Mouse (Mus musculus): ENCODE measurements around the gene Ppp1r15a. TPM values are rescaled to one million over a fixed set of nuclear protein-coding genes. Genes with fewer than 3 reads are reported as not detected.

The Ppp1r15a gene
- polyA plus RNA-seq, 1 experiment from 2014 or later: 24.8 TPM

DNA sequence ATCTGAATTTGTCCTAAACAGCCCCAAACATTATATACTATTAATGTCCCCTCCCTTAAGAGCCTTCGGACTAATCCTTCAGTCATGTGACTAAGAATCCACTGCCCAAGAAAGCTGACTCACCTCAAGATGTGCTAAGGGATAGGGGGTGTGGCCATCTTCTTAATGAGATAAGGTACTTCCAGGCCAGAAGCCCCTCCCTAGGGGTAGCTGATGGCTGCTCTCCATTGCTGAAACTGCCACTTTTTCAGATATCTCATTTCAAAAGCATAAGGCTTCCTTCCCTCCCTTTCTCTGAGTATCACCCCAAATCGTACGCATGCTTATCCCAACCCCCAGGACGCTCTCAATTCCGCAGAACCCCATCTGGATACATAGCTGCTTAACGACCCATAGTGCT lies 17.5 kb downstream of the Ppp1r15a start:
- 51% methylated on average over 6 of the region's 6 CpGs for whole genome bisulfite sequencing
- no peak overlapping the region for H3K27ac ChIP-seq (ENCODE audit: low read length)
- H3K4me2 ChIP-seq (replicated peaks; ENCODE audit: low read depth, low read length): peak overlapping the region; percentile 99
- no peaks in the 10 kb centered on the region for H3K27me3 ChIP-seq (ENCODE audit: insufficient read depth, low read length)
- no peaks in the 10 kb centered on the region for H3K9me3 ChIP-seq (ENCODE audit: low read length)
- peak overlapping the region; percentile 91 for H3K9ac ChIP-seq (replicated peaks; ENCODE audit: low read length)
- peak overlapping the region; percentile 88 for H3K4me3 ChIP-seq (ENCODE audit: low read length)
- peaks cover 29% of the 10 kb centered on the region for H3K36me3 ChIP-seq (ENCODE audit: insufficient read depth, low read length)
- no peak for ATAC-seq (ENCODE audit: low FRiP score, low TSS enrichment)
- H3K4me1 ChIP-seq (ENCODE audit: insufficient read depth, low read length): peaks cover 25% of the 10 kb centered on the region

DNA sequence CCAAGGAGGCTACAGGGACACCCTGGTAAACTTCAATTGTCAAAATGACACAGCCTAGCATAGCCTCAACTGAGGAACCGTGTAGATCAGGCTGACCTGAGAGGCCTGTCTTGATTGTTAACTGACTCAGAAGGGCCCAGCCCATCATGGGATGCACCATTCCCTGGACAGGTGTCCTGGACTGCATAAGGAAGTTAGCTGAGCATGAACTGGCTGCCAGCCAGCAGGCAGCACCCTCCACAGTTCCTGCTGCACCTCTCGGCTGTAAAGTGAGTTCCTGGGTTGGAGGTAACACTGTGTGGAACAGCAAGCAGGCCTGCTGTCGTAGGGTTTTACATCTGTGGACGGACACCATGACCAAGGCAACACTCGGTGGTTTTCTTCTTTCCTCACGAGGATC lies 18.5 kb downstream of the Ppp1r15a start:
- Histone ChIP-seq H3K4me3 (ENCODE audit: low read length) (no peak overlapping the region), H3K9ac (replicated peaks; ENCODE audit: low read length) (no peak overlapping the region), H3K36me3 (ENCODE audit: insufficient read depth, low read length) (peaks cover 31% of the 10 kb centered on the region), H3K27ac (ENCODE audit: low read length) (no peak overlapping the region), H3K4me1 (ENCODE audit: insufficient read depth, low read length) (peaks cover 25% of the 10 kb centered on the region), H3K4me2 (replicated peaks; ENCODE audit: low read depth, low read length) (no peak overlapping the region), H3K27me3 (ENCODE audit: insufficient read depth, low read length) (no peaks in the 10 kb centered on the region), H3K9me3 (ENCODE audit: low read length) (no peaks in the 10 kb centered on the region)
- no peak for ATAC-seq (ENCODE audit: low FRiP score, low TSS enrichment)
- 87% methylated on average over 6 of the region's 6 CpGs for WGBS

DNA sequence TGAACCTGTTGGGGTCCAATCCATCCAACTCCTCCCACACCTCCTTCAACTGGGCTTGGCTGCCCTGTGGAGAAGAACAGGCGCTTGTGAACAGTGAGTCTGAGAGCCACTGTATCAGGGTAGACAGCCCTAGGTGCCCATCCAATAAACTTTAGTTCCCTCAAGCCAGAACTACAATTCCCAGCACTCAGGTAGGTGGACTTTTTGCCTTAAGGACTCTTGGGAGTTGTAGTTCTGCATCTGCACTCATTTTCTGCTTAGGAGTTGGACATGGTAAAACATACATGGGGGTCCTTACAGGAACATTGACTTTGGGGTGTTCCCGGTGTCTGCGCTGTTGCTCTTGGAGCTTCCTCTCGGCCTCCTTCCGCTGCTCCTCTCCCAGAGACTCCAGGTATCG lies 27.6 kb downstream of the Ppp1r15a start:
- 97% methylated on average over 6 of the region's 6 CpGs for WGBS
- H3K4me3 ChIP-seq (ENCODE audit: low read length): no peak overlapping the region
- H3K36me3 ChIP-seq (ENCODE audit: insufficient read depth, low read length): peaks cover 75% of the 10 kb centered on the region
- H3K9me3 ChIP-seq (ENCODE audit: low read length): no peaks in the 10 kb centered on the region
- no peaks in the 10 kb centered on the region for H3K27me3 ChIP-seq (ENCODE audit: insufficient read depth, low read length)
- no peak overlapping the region for H3K9ac ChIP-seq (replicated peaks; ENCODE audit: low read length)
- no peak overlapping the region for H3K27ac ChIP-seq (ENCODE audit: low read length)
- no peak overlapping the region for H3K4me2 ChIP-seq (replicated peaks; ENCODE audit: low read depth, low read length)
- ATAC-seq (ENCODE audit: low FRiP score, low TSS enrichment): no peak
- H3K4me1 ChIP-seq (ENCODE audit: insufficient read depth, low read length): no peaks in the 10 kb centered on the region

DNA sequence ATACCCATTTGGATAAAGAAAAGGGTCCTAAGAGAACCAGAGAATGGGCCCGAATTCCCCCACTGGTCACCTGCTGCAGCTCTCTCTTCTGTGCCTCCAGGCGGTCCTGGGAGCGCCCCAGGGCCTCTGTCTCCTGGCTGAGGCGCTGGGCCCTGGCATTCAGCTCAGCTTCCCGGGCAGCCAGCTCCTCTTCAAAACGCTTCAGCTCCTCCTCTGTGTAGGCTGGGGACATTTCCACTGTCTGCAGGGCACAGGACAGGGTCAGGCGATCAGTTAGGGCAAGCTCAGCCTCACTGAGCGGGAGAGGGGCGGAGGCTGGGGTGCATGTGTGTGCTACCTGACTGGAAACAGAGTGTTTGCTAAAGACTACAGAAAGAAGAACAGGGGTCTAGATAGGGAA lies 31.5 kb downstream of the Ppp1r15a start:
- no peaks in the 10 kb centered on the region for H3K9me3 ChIP-seq (ENCODE audit: low read length)
- 91% methylated on average over 9 of the region's 9 CpGs for whole genome bisulfite sequencing

DNA sequence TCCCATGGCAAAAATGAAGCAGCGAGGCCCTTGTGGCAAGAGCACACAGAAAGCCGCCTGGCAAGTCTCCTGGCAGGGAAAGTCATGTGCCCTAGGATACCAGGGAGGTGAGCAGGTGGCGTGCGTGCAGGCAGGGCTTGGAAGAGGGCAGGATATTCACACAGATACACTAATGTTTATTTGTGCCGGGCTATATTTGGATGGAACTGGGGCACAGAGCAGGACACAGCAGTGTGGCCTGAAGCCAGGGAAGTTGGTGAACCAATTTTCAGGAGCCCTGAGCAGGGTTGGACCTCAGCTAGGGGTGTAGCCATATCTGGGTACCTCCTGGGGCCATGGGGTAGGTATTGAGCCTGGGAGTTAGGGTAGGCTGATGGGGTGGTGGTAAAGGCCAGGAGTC lies 33.1 kb downstream of the Ppp1r15a start:
- no peak overlapping the region for H3K4me2 ChIP-seq (replicated peaks; ENCODE audit: low read depth, low read length)
- peaks cover 56% of the 10 kb centered on the region for H3K36me3 ChIP-seq (ENCODE audit: insufficient read depth, low read length)
- no peaks in the 10 kb centered on the region for H3K9me3 ChIP-seq (ENCODE audit: low read length)
- no peak overlapping the region for H3K4me3 ChIP-seq (ENCODE audit: low read length)
- 92% methylated on average over 5 of the region's 5 CpGs for WGBS
- no peak overlapping the region for H3K27ac ChIP-seq (ENCODE audit: low read length)
- no peaks in the 10 kb centered on the region for H3K27me3 ChIP-seq (ENCODE audit: insufficient read depth, low read length)
- H3K9ac ChIP-seq (replicated peaks; ENCODE audit: low read length): no peak overlapping the region
- no peak for ATAC-seq (ENCODE audit: low FRiP score, low TSS enrichment)
- peaks cover 26% of the 10 kb centered on the region for H3K4me1 ChIP-seq (ENCODE audit: insufficient read depth, low read length)

More for the DNA sequence above, 31.5 kb downstream of the Ppp1r15a start:
- no peak for ATAC-seq (ENCODE audit: low FRiP score, low TSS enrichment)
- no peak overlapping the region for H3K27ac ChIP-seq (ENCODE audit: low read length)
- H3K4me1 ChIP-seq (ENCODE audit: insufficient read depth, low read length): peaks cover 16% of the 10 kb centered on the region
- no peak overlapping the region for H3K9ac ChIP-seq (replicated peaks; ENCODE audit: low read length)
- H3K4me3 ChIP-seq (ENCODE audit: low read length): no peak overlapping the region
- peaks cover 72% of the 10 kb centered on the region for H3K36me3 ChIP-seq (ENCODE audit: insufficient read depth, low read length)
- no peaks in the 10 kb centered on the region for H3K27me3 ChIP-seq (ENCODE audit: insufficient read depth, low read length)
- H3K4me2 ChIP-seq (replicated peaks; ENCODE audit: low read depth, low read length): no peak overlapping the region

DNA sequence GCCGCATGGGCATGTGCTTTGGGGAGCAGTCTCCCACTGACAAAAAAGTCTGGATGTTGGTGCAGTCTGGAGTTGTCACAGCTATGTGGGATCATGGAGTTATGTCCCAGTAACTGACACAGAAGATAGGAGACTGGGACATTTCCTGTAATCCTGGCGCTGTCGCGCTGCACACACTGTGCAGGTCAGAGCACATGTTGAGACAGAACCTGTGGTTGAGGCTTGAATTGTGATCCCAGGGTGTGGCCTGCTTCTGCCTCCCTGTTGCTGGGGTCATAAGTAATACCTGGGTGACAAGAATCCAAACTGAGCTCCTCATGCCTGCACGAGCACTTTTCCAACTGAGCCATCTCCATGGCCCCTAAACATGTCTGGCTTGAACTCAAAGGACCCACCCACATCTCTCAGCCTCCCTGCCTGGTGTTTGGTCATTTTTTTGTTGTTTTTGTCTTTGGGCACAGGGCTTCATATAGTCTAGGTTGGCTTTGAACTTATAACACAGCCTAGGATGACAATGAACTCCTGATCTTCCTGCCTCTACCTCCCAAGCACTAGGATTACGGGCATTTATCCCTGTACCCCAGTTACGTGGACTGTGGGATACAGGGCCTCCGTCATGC lies 33.7 kb downstream of the Ppp1r15a start:
- 98% methylated on average over 8 of the region's 8 CpGs for WGBS
- Histone ChIP-seq H3K27ac (ENCODE audit: low read length) (no peak overlapping the region), H3K4me3 (ENCODE audit: low read length) (no peak overlapping the region), H3K36me3 (ENCODE audit: insufficient read depth, low read length) (peaks cover 49% of the 10 kb centered on the region), H3K9me3 (ENCODE audit: low read length) (no peaks in the 10 kb centered on the region), H3K4me2 (replicated peaks; ENCODE audit: low read depth, low read length) (no peak overlapping the region), H3K27me3 (ENCODE audit: insufficient read depth, low read length) (no peaks in the 10 kb centered on the region), H3K9ac (replicated peaks; ENCODE audit: low read length) (no peak overlapping the region), H3K4me1 (ENCODE audit: insufficient read depth, low read length) (peaks cover 26% of the 10 kb centered on the region)
- no peak for ATAC-seq (ENCODE audit: low FRiP score, low TSS enrichment)

DNA sequence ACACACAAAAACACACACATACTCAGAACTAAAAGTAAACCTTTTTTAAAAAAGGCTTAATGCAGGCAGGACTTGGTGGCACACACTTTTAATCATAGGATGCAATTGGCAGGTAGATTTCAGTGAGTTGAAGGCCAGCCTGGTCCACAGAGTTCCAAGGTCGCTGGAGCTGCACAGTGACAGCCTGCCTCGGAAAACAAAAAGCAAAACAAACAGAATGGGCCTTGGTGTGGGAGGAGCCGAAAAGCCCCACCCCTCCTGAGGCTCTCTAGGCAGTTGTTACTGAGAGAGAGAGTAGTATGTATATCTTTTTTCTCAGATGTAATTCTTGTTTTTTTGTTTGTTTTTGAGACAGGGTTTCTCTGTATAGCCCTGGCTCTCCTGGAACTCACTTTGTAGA lies 34.8 kb downstream of the Ppp1r15a start:
- 10% methylated on average over 3 of the region's 3 CpGs for WGBS
- no peaks in the 10 kb centered on the region for H3K27me3 ChIP-seq (ENCODE audit: insufficient read depth, low read length)
- peaks cover 39% of the 10 kb centered on the region for H3K36me3 ChIP-seq (ENCODE audit: insufficient read depth, low read length)
- 0 out of 2 replicates have a peak, but pooled peaks have one; percentile 16 for ATAC-seq (ENCODE audit: low FRiP score, low TSS enrichment)
- H3K9me3 ChIP-seq (ENCODE audit: low read length): no peaks in the 10 kb centered on the region
- H3K4me1 ChIP-seq (ENCODE audit: insufficient read depth, low read length): peaks cover 26% of the 10 kb centered on the region
- H3K4me3 ChIP-seq (ENCODE audit: low read length): no peak overlapping the region
- H3K9ac ChIP-seq (replicated peaks; ENCODE audit: low read length): peak overlapping the region; percentile 40
- H3K4me2 ChIP-seq (replicated peaks; ENCODE audit: low read depth, low read length): peak overlapping the region; percentile 36
- H3K27ac ChIP-seq (ENCODE audit: low read length): peak overlapping the region; percentile 44; the same call in 1 of the 2 replicates

DNA sequence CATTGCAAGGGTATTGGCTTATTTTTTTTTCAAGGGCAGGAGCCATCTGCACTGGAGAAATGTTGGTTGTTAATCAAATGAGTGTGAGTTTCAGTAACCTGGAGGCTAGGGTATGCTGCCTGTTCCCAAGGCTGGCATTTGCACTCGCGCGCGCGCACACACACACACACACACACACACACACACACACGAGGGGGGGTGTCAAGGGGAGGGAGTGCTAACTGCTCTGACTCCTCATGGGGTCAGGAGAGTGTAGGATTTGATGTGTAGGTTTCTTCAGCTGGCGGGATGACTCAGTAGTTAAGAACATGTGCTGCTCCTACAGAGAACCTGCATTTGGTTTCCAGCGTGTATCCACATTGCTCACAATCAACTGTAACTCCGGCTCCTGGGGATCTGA lies 35.2 kb downstream of the Ppp1r15a start:
- no peaks in the 10 kb centered on the region for H3K9me3 ChIP-seq (ENCODE audit: low read length)
- 0 out of 2 replicates have a peak, but pooled peaks have one; percentile 10 for ATAC-seq (ENCODE audit: low FRiP score, low TSS enrichment)
- peaks cover 26% of the 10 kb centered on the region for H3K4me1 ChIP-seq (ENCODE audit: insufficient read depth, low read length)
- peak overlapping the region; percentile 40 for H3K9ac ChIP-seq (replicated peaks; ENCODE audit: low read length)
- peak overlapping the region; percentile 36; the same call in 1 of the 2 replicates for H3K4me2 ChIP-seq (replicated peaks; ENCODE audit: low read depth, low read length)
- peaks cover 34% of the 10 kb centered on the region for H3K36me3 ChIP-seq (ENCODE audit: insufficient read depth, low read length)
- no peak overlapping the region for H3K4me3 ChIP-seq (ENCODE audit: low read length)
- WGBS: 25% methylated on average over 9 of the region's 9 CpGs
- H3K27me3 ChIP-seq (ENCODE audit: insufficient read depth, low read length): no peaks in the 10 kb centered on the region
- H3K27ac ChIP-seq (ENCODE audit: low read length): peak overlapping the region; percentile 44; the same call in 1 of the 2 replicates

DNA sequence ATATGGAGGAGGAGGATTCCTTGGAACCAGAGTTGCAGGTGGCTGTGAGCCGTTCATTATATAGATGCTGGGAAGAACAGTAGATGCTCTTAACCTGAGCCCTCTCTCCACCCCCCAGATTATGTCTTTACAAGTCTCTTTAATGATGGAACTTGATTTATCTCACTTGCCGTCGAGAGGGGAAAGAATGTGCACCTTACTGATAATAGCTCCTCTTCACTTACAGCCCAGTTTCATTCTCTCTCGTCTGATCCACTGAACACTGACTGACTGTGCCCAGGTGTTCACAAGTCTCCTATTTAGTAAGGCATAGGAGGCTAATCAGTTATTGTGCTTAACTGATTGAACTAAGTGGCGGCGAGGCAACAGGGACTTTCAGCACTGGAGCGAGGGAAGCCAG lies 36.5 kb downstream of the Ppp1r15a start:
- Histone ChIP-seq H3K9ac (replicated peaks; ENCODE audit: low read length) (no peak overlapping the region), H3K4me2 (replicated peaks; ENCODE audit: low read depth, low read length) (no peak overlapping the region), H3K36me3 (ENCODE audit: insufficient read depth, low read length) (peaks cover 24% of the 10 kb centered on the region), H3K4me1 (ENCODE audit: insufficient read depth, low read length) (peaks cover 26% of the 10 kb centered on the region), H3K4me3 (ENCODE audit: low read length) (no peak overlapping the region), H3K27me3 (ENCODE audit: insufficient read depth, low read length) (no peaks in the 10 kb centered on the region), H3K9me3 (ENCODE audit: low read length) (no peaks in the 10 kb centered on the region), H3K27ac (ENCODE audit: low read length) (no peak overlapping the region)
- no peak for ATAC-seq (ENCODE audit: low FRiP score, low TSS enrichment)
- WGBS: 52% methylated on average over 7 of the region's 7 CpGs

DNA sequence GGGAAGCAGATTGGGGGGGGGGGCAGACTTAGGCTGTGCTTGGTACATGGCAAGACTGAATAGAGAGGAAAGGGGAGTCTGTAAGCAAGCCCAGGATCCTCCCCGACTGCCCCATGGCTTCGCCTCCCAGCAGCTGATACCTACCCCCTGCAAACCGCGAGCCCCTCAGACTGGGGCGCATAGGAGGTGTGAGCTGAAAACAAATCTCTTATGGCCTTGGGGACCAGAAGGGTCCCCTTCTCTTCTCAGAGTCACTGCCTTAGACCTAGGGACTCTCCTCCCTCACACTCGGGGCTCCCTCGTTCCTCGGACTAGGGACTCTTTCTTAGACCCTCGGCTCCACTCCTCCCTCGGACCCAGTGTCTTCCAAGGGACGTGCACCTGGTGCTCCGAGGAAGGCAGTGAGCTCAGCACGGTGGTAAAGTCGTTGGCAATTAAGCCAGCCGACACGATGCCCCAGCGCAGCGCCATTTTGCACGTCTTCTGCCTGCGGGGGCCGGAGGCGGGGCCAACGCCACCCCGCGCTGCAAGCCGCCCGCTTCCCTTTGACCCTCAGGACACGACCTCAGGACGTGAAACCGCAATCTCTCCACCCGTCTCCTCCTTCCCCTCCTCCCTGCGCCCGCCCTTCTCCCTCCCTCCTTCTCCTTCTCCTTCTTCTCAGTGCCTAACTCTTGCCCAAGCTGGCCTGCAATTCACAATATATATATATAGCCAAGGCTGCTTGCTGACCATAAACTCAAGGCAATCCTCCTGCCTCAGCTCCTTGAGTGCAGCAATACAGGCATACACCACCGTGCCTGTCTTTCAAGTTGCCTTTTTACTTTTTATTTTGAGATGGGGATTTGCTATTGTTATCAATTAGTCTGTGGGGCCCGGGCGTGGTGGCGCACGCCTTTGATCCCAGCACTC lies 37.5 kb downstream of the Ppp1r15a start, which contains the start of gene Dhdh:
Dhdh (minus strand) TSS at position 513 of the 912 bp plus-strand sequence.
- Histone ChIP-seq H3K27ac (ENCODE audit: low read length) (peak within 1 kb of the TSS; percentile 73), H3K9me3 (ENCODE audit: low read length) (no peaks in the 10 kb centered on the region), H3K36me3 (ENCODE audit: insufficient read depth, low read length) (peaks cover 14% of the 10 kb centered on the region), H3K9ac (replicated peaks; ENCODE audit: low read length) (peak within 1 kb of the TSS; percentile 74), H3K4me2 (replicated peaks; ENCODE audit: low read depth, low read length) (peak within 1 kb of the TSS; percentile 67), H3K27me3 (ENCODE audit: insufficient read depth, low read length) (no peaks in the 10 kb centered on the region), H3K4me3 (ENCODE audit: low read length) (peak within 1 kb of the TSS; percentile 53), H3K4me1 (ENCODE audit: insufficient read depth, low read length) (peaks cover 26% of the 10 kb centered on the region)
- ATAC-seq (ENCODE audit: low FRiP score, low TSS enrichment): peak; percentile 49
- WGBS: 10% methylated on average over 38 of the region's 38 CpGs
